Mouse (Mus musculus) urinary bladder, adult 18-20 months (tissue): ENCODE data around the gene Btbd9.

Source experiments
- DNase-seq, 2 experiments: peaks; one replicate each; pipeline ENCODE4 v3.0.0; 2022; ENCODE audit warnings: low spot score in 2 of 2, mixed read lengths in 2 of 2

The Btbd9 gene

GRCm38 (mm10) chr17:30598300-30598699, 22.0 kb upstream of the Btbd9 start:
- DNase-seq = no peak

DNA sequence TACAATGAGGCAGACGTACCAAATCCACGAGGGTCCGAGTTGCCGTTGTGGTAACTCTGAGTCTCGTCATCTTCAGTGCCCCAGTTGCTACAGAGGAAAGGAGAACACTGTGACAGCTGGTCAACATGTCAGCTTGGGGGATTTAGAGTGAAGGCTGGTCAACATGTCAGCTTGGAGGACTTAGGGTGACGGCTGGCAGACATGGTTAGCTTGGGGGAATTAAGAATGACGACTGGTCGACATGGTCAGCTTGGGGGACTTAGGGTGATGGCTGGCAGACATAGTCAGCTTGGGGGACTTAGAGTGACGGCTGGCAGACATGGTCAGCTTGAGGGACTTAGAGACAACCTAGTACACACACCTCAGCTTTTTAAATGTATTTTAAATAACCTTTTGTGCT, 21.5 kb upstream of the Btbd9 start:
- DNase-seq = no peak

GRCm38 (mm10) chr17:30594846-30595245, 18.6 kb upstream of the Btbd9 start:
- no peak for DNase-seq

DNA sequence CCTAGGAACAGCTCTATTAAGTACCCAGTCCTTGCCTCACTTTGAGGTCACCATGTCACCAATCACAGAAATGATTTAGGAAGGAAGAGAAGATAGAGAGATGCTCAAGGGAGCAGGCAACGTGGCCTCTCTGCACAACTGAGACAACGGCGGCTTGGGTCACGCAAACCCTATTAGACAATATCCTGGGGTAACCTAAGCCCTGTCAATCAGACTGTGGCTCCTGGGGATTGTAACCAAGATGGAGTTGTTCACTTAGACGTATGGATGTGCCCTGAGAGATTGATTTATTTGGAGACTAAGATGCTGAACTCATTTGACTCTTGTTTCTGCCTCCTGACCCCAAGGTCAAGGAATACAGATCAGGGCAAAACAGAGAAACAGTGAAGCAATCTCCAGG, 18.1 kb upstream of the Btbd9 start:
- DNase-seq = no peak

- no peak for DNase-seq
Measured at GRCm38 (mm10) chr17:30590417-30591198, 14.3 kb upstream of the Btbd9 start.

DNA sequence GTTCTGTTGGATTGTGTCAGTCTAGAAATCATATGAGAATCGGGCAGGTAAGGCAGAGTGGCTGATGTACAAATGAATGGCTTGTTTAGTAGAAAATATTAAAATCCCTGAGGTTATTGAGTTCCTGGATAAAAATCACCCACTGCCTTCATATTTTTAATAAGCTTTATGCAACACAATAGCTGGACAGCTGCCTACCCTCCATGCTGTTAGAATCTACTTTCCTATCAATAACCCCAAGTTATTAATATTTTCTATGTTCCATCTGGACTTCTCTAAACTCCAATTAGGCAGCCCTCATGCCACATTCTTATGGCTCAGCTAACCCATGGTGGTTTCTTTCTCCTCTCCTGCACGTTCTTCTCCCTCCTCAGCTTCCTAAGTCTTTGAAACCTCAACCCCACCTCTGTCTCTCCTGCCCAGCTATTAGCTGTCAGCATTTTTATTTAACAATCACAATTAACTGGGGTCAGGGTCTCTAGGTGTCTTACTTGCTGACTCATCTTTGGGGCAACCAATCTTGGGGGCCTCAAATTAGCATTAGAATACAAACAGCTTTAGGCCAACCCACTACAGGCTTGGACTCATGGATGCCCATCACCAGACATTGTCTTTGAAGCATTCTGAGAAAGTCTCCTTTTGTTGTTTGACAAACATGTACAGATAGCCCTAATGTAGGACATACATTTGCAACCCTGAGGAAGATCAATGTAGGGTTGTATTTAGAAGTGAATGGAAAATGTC, 7.1 kb upstream of the Btbd9 start:
- DNase-seq = no peak

DNA sequence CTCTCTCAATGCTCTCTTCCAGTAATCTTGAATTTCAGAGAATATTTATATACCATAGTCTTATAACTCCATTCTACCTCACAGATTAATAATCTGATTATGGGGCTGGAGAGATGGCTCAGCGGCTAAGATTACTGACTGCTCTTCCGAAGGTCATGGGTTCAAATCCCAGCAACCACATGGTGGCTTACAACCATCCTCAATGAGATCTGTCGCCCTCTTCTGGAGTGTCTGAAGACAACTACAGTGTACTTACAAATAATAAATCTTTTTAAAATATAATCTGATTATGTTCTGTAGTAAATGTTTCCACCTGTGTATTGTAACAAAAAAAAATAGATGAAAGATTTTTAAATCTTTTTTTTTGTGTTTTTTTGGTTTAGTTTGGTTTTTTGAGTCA, 6.0 kb upstream of the Btbd9 start:
- no peak for DNase-seq

GRCm38 (mm10) chr17:30581201-30581600, 4.9 kb upstream of the Btbd9 start:
- no peak for DNase-seq

GRCm38 (mm10) chr17:30580781-30581180, 4.5 kb upstream of the Btbd9 start:
- no peak for DNase-seq

- DNase-seq = no peak
Measured at GRCm38 (mm10) chr17:30576946-30577345, 658 bp upstream of the Btbd9 start.

- DNase-seq = peak; percentile 45 to 75
Measured at GRCm38 (mm10) chr17:30575121-30575904, 975 bp downstream of the Btbd9 start.

- DNase-seq = no peak
Measured at GRCm38 (mm10) chr17:30574783-30575075, 1.6 kb downstream of the Btbd9 start.

GRCm38 (mm10) chr17:30573990-30574782, 2.1 kb downstream of the Btbd9 start:
- DNase-seq = no peak

- no peak for DNase-seq
Measured at GRCm38 (mm10) chr17:30570971-30571370, 5.3 kb downstream of the Btbd9 start.

DNA sequence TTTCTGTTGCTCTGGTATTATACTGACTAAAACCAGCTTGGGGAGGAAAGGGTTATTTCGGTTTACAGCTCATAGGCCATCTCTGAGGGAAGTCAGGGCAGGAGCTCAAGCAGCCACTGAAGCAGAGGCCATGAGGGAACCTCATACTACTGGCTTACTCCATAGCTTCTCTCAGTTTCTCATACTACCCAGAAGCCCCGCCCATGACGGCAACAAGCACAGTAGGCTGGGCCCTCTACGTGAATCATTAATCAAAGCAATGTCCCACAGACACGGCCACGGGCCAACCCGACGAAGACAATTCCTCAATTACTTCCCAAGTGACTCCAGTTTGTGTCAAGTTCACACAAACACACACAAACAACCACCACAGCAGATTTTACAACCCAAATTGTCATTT, 6.1 kb downstream of the Btbd9 start:
- DNase-seq = peak in 1 of 2 experiments; percentile 33

- no peak for DNase-seq
Measured at GRCm38 (mm10) chr17:30568473-30568872, 7.8 kb downstream of the Btbd9 start.

DNA sequence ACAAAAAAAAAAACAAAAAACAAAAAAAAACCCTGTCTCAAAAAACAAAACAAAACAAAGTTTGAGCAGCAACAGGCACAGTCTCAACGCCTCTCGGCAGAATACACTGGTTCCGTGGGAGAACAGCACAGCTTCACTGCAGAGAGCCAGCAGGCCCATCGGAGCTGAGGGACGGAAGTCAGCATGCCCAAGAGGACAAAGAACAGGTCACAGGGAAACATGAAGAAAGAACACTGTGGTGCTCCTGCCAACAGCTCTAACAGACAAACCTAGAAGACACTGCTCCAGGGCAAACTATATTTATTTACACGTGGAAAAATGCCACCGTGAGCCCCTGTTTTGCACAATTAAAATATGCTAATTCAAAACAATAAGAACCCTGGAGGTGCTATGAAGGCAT, 11.3 kb downstream of the Btbd9 start:
- no peak for DNase-seq

- DNase-seq = no peak
Measured at GRCm38 (mm10) chr17:30564407-30564806, 11.9 kb downstream of the Btbd9 start.

DNA sequence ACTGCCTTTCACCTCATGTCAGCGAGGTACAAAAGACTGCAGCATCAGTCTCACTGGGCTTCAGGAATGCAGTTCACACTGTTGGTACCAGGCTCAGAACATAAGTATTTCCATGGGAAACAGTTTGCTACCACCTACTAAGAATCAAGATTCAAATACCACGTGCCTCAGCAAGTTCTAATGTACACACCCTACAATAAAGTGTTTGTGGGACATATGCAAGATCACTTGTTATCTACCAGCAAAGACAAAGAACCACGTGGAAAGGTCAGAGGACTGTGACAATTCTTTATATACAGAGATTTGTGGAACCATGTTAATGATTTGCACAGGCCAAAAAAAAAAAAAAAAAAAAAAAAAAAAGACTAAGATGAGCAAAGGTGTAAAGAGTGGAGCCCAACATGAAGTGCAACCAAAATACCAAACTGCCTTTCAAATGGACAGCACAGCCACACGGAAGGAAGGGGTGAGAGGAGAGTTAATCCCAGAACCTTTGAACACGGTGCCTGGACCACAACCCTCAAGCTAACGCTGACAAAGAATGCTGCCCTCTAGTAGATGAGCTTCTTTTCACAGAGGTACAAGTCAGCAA, 12.7 kb downstream of the Btbd9 start:
- DNase-seq = no peak

- no peak for DNase-seq
Measured at GRCm38 (mm10) chr17:30562770-30563169, 13.5 kb downstream of the Btbd9 start.

- DNase-seq = peak in 1 of 2 experiments; percentile 43
Measured at GRCm38 (mm10) chr17:30559536-30559935, 16.8 kb downstream of the Btbd9 start.
